Mouse (Mus musculus) 416B (cell line): ENCODE measurements around the gene Eif2b2.
A peak's percentile ranks its signal among the peaks of the same experiment; 100 is the strongest.

ENCODE experiments used
- DNase-seq: peaks from one replicate; pipeline ENCODE4 v3.0.0; 2011; ENCODE audit warnings: low read depth

Eif2b2 gene

GRCm38 (mm10) chr12:85219236-85219904 is at the start of gene Eif2b2:
Gene Eif2b2, plus strand, starts transcription at chr12:85219481.
- DNase-seq, result peak; percentile 98

DNA sequence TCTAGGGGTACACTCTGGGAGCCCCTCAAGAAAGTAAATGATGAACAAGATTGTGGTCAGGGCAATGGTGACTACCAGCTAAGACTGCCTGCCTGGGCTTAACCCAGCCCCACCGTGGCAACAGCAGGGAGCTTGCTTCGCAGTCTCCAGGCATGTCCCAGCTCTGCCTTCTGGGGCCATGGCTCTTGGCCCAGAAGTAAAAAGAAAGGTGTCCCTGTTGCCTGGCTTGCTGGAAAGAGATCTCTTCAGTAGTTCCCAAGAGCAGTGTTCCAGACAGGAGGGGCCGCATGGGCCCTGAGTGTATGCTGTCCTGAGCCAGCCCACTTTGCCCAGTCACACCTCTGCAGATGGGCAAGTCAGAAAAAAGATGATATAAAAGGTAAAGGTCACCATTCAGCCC is 49.4 kb upstream of the Eif2b2 start:
- DNase-seq, result no peak

DNA sequence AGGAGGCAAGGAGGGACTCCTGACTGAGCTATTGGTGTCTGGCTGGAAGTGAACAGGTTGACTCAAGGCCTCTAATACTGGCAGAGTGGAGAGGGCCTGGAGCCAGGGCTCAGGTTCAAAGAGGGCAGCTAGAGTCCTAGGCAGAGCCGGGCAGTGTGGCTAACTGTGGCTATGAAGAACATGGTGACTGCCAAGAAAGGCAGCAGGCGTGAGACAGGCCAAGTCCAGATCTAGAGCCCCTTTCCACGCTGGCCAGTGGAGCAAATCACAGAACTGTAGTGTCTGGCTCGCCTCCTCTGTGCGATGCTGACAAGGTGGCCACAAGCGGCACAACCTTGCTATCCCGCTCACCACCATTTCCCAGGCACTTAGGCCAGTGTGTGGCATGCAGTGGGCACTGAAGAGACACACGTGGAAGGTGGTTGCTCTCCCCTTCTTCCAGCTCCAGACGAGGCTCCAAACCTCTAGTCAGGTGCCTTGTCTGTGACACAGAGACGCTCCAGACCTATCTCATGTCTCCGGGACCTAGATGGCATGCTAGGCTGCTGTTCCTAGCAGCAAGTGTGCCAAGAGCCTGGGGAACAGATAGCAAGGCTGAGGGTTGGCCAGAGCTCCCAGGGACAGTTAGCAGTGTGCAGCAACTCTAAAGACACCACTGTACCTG is 48.9 kb upstream of the Eif2b2 start:
- no peak for DNase-seq

GRCm38 (mm10) chr12:85170948-85171307 is 48.4 kb upstream of the Eif2b2 start:
- DNase-seq, result no peak

DNA sequence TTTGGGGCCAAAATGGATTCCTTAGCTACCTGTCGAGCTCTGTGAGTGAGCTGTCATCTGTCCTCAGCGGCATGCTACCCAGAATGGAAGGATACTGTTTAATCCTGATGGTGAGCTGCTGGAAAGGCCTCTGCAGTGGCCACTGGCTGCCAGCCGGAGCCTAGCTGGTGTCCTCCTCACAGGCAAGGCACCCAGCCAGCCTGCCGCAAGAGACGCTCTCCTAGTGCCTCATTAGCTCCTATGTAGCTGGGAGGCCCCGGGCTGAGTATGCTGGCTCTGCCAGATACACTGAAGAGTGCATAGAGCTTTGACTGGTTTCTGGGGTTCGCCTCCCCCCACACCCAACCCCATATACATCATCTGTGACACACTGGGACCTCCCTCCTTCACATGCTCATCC is 45.3 kb upstream of the Eif2b2 start:
- DNase-seq, result no peak

- DNase-seq, result no peak
These were observed 44.1 kb upstream of the Eif2b2 start for GRCm38 (mm10) chr12:85175087-85175675.

GRCm38 (mm10) chr12:85175926-85176845 is 43.1 kb upstream of the Eif2b2 start:
- DNase-seq, result peak; percentile 14

DNA sequence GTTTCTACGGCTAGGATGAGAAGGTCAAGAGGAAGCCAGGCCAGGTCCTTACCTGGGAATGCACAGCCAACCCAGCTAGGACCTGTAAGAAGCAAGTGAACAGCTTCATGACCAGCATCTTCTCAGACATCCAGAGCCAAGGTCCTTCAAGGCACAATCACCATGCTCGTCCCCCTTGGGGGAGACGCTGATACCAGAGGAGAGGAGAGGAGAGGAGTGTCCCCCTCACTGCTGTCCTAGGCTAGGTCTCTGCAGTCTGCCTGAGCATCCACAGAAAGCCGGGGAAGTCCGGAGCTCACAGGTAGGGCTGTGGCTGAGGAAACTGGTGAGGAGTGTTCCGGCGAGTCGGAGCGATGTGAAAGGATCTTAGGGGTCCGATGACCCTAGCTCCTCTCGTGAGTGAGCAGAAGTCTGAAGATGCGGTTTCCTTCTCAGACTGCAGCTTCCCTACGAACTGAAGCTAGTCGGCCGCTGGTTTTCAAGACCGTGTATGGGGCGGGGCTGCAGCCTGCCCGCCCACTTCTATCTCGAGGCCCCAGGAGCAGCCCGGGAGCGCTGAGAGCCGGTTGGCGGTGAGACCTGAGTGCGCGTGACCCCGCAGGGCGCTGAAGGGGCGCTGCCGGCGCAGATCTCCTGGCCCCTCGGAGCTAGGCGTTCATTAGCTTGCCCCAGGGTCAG is 42.3 kb upstream of the Eif2b2 start:
- DNase-seq, result peak; percentile 51

DNA sequence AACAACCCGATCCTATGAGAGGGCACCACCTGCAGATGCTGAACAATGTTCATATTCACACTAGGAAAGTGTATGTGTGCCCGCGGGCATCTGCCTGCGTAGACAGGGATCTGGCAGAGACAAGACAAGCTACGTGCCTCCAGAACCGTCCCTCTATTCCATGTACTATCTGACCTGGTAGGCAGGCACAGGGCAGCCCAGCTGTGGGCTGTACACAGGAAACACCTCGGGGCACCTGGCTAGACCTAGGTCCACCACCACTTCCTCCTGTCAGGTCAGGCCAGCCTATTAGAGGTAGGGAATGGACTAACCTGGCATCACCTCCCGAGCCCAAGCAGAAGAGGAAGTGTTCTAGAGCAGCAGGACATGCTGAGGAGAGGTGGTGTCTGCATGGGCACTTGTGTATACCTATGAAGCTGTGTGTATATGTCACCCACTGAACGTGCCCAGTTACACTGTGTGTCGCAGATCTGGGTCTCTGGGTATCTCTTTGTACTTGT is 41.5 kb upstream of the Eif2b2 start, which contains the start of gene Pgf:
Pgf (minus strand) TSS at position 51 of the 500 bp plus-strand sequence.
- DNase-seq, result no peak

- no peak for DNase-seq
These were observed 41.0 kb upstream of the Eif2b2 start for GRCm38 (mm10) chr12:85178294-85178693.

- no peak for DNase-seq
These were observed 37.6 kb upstream of the Eif2b2 start for GRCm38 (mm10) chr12:85181475-85182344.

DNA sequence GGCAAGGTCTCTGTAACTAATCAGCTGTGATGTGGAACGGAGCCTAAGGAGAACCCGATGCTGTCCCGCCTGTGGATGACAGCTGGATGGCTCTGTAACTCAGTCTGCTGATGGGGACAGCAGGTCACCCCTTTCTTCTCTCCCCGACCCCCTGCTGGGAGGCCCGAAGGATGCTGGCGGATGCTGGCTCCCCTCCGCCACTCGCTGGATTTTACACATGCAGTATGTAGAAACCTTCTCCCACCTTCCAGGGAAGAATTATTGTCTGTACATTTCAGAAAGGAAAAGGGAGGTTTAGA is 37.0 kb upstream of the Eif2b2 start:
- no peak for DNase-seq

DNA sequence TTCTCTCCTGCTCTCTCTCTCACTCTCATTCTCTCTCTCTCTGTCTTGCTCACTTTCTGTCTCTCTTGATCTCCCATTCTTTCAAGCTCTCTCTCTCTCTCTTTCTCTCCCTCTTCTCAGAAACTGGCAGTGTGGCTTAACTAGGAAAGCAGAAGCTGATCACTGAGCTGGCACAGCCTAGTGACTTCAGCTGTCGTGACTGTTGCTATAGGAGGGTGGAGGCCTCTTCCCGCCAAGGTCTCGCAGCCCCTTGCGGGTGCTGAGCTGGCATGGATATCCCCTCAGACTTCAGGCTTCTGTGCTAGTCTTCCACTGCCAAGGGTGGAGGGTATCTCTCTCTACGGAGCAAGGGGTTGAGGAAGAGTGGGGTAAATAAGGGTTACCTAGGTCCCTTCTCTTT is 36.4 kb upstream of the Eif2b2 start:
- DNase-seq, result no peak

DNA sequence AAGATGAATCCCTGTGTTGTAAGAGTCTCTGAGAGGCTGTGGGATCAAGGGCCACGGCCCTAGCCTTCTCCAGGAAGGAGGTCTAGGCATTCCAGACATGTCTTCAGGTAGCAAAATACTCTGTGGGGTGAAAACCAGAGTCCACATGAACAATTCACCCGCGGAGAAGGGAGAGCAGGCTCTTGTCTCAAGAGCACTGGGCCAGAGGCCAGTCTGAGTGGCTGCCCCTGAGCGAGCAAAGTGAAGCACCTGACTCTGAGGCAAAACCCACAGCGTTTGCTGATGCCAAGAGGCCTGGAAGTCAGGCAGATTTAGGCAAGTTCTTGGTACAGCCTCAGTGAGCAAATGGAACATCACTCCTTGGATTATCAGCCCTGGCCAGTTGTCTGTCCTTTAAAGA is 35.2 kb upstream of the Eif2b2 start:
- no peak for DNase-seq

- DNase-seq, result no peak
These were observed 33.5 kb upstream of the Eif2b2 start for GRCm38 (mm10) chr12:85185810-85186209.

GRCm38 (mm10) chr12:85186361-85186760 is 32.9 kb upstream of the Eif2b2 start:
- DNase-seq, result no peak

GRCm38 (mm10) chr12:85190290-85190689 is 29.0 kb upstream of the Eif2b2 start:
- no peak for DNase-seq

GRCm38 (mm10) chr12:85192461-85193108 is 26.7 kb upstream of the Eif2b2 start:
- DNase-seq, result peak; percentile 87

GRCm38 (mm10) chr12:85193146-85193545 is 26.1 kb upstream of the Eif2b2 start:
- DNase-seq, result no peak

DNA sequence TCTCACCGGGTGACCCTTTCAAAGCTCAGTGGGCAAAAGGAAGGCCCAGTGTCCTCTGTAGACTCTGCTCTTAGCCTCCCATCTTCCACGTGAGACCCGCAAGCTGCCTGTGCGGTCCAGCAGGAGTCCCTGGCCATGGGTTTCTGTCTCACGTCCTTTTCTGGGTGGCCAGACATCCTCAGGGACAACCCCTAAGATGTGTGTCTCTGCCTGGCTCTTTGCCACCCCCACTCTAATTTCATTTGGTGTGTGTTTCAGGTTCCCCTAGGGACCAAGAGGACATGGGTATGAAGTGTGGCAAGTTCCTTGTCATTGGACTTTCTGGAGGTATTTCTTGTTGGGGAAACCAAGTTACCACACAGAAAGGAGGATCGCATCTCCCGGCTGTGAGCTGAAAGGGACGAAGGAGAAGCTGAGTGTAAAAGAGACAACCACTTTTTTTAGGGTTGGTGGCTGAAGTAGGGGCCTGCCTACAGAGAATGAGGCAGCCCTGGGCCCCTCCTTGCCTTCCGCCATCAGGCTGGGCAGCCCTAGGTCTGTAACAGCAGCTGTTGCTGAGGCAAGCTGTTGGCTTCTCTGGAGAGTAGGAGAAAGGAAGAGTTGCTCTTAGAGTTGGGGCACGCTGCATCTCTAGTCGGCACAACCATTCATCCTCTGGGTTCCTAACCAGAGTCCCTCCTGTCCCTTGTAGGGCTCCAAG is 25.2 kb upstream of the Eif2b2 start:
- no peak for DNase-seq
